21 mouse cellular contexts compared by ENCODE assay signal in genomic region chr7:136021071-136021470, GRCm38 (mm10).
DNase-seq lines count a peak whose midpoint lies in the region; ATAC-seq and TF ChIP-seq lines count a peak whose summit lies in the region.
"Had no signal": no experiment of that assay in that cellular context is flagged by ENCODE, and none has a peak within 500 bp of the region (broad histone marks: within the 10 kb centered on the region; RNA-seq: fewer than 3 reads in every experiment).

No protein-coding gene starts in this region.

- 40% methylated on average over 2 of the region's 2 CpGs for WGBS in intestine, embryonic 15.5 days
- 52% methylated on average over 2 of the region's 2 CpGs for WGBS in intestine, embryonic 16.5 days
- 20% methylated on average over 2 of the region's 2 CpGs for WGBS in intestine, postnatal 0 days
- 54% methylated on average over 2 of the region's 2 CpGs for WGBS in limb, embryonic 10.5 days

- no peak for DNase-seq in adrenal gland, postnatal 4 days (ENCODE audit: low spot score in 2 of 2)
- no peak for DNase-seq in limb, embryonic 10.5 days (ENCODE audit: low spot score)
- DNase-seq in cerebellum, postnatal 10 days, result no peak
- DNase-seq: adrenal gland, adult 2 months; adrenal gland, adult 8-10 months; adrenal gland, postnatal 10 days; adrenal gland, postnatal 14 days; adrenal gland, postnatal 25 days; adrenal gland, postnatal 36 days; B cell, adult 2 months; cerebellum, adult 11 months; cerebellum, adult 11-12 months; cerebellum, adult 18-20 months; cerebellum, adult 2 months had no signal

- H3K9me3 ChIP-seq in intestine, embryonic 15.5 days, result no peaks in the 10 kb centered on the region
- H3K9me3 ChIP-seq in intestine, embryonic 16.5 days (ENCODE audit: control insufficient read depth, low read length), result no peaks in the 10 kb centered on the region
- no peaks in the 10 kb centered on the region for H3K9me3 ChIP-seq in intestine, postnatal 0 days (ENCODE audit: control insufficient read depth)
- no peaks in the 10 kb centered on the region for H3K9me3 ChIP-seq in limb, embryonic 10.5 days (replicated peaks)

- no peak overlapping the region for H3K4me3 ChIP-seq in intestine, embryonic 15.5 days (replicated peaks)
- H3K4me3 ChIP-seq in intestine, embryonic 16.5 days (ENCODE audit: low read length), result no peak overlapping the region
- H3K4me3 ChIP-seq in intestine, postnatal 0 days (ENCODE audit: low read depth, low read length), result no peak overlapping the region
- no peak overlapping the region for H3K4me3 ChIP-seq in limb, embryonic 10.5 days

- H3K4me2 ChIP-seq in intestine, embryonic 15.5 days (replicated peaks), result no peak overlapping the region
- H3K4me2 ChIP-seq in intestine, embryonic 16.5 days (ENCODE audit: low read depth, low read length), result no peak overlapping the region
- H3K4me2 ChIP-seq in intestine, postnatal 0 days (replicated peaks; ENCODE audit: low read depth), result no peak overlapping the region

- no peak overlapping the region for H3K9ac ChIP-seq in intestine, embryonic 15.5 days
- H3K9ac ChIP-seq in intestine, embryonic 16.5 days (ENCODE audit: low read depth, low read length), result no peak overlapping the region
- no peak overlapping the region for H3K9ac ChIP-seq in intestine, postnatal 0 days (ENCODE audit: low read depth, low read length)

- no peaks in the 10 kb centered on the region for H3K4me1 ChIP-seq in intestine, embryonic 15.5 days (replicated peaks)
- 0 out of 2 replicates have a peak, but pooled peaks cover 3% of the 10 kb centered on the region for H3K4me1 ChIP-seq in intestine, embryonic 16.5 days (ENCODE audit: control insufficient read depth, insufficient read depth, low read length)
- no peaks in the 10 kb centered on the region for H3K4me1 ChIP-seq in intestine, postnatal 0 days (replicated peaks; ENCODE audit: control insufficient read depth, insufficient read depth, low read length)
- H3K4me1 ChIP-seq in limb, embryonic 10.5 days, result peaks cover 26% of the 10 kb centered on the region

- peak; percentile 86 for ATAC-seq in intestine, embryonic 15.5 days
- ATAC-seq in intestine, embryonic 16.5 days, result peak; percentile 91
- ATAC-seq in intestine, postnatal 0 days, result peak; percentile 88
- ATAC-seq: activated CD4-positive, CD25-positive, alpha-beta regulatory T cell, adult 4 months; CD4-positive, CD25-positive, alpha-beta regulatory T cell, adult 4 months; Patski had no signal

- TF ChIP-seq CTCF in intestine, postnatal 0 days (IDR thresholded peaks at IDR 0.05; ENCODE audit: low read depth), result no peak

- H3K27ac ChIP-seq in intestine, embryonic 15.5 days, result no peak overlapping the region
- H3K27ac ChIP-seq in intestine, embryonic 16.5 days (ENCODE audit: low read length), result no peak overlapping the region
- H3K27ac ChIP-seq in intestine, postnatal 0 days (ENCODE audit: low read depth, low read length), result no peak overlapping the region
- no peak overlapping the region for H3K27ac ChIP-seq in limb, embryonic 10.5 days

- no peaks in the 10 kb centered on the region for H3K36me3 ChIP-seq in intestine, embryonic 15.5 days
- H3K36me3 ChIP-seq in intestine, embryonic 16.5 days (ENCODE audit: control insufficient read depth, insufficient read depth, low read length), result no peaks in the 10 kb centered on the region
- no peaks in the 10 kb centered on the region for H3K36me3 ChIP-seq in intestine, postnatal 0 days (ENCODE audit: control insufficient read depth, insufficient read depth)
- H3K36me3 ChIP-seq in limb, embryonic 10.5 days, result no peaks in the 10 kb centered on the region
- H3K36me3 ChIP-seq: G1E had no signal

- no peaks in the 10 kb centered on the region for H3K27me3 ChIP-seq in intestine, embryonic 15.5 days (replicated peaks)
- H3K27me3 ChIP-seq in intestine, embryonic 16.5 days (replicated peaks; ENCODE audit: control insufficient read depth, insufficient read depth, low read length), result no peaks in the 10 kb centered on the region; the same call in 1 of the 2 replicates
- H3K27me3 ChIP-seq in intestine, postnatal 0 days (replicated peaks; ENCODE audit: control insufficient read depth, insufficient read depth, low read length), result no peaks in the 10 kb centered on the region
- peaks cover 39% of the 10 kb centered on the region for H3K27me3 ChIP-seq in limb, embryonic 10.5 days (ENCODE audit: low read depth, poor library complexity, severe bottlenecking)
- H3K27me3 ChIP-seq: Patski had no signal
